Mouse (Mus musculus) lung, adult 2 months (tissue): ENCODE measurements around the gene Rdh5. TPM values are rescaled to one million over a fixed set of nuclear protein-coding genes. Genes with fewer than 3 reads are reported as not detected.

ENCODE experiments used
- DNase-seq: peaks from one replicate; pipeline ENCODE4 v3.0.0; 2022
- H3K4me1 ChIP-seq: fragments of 200-500 bp; 2 replicates; pipeline ENCODE4 v1.6.1; 2011; ENCODE audit warnings: low read length; ENCODE audit not compliant: control insufficient read depth, insufficient read depth
- H3K4me3 ChIP-seq: fragments of 200-500 bp; replicated peaks from 2 replicates; pipeline ENCODE3; 2011; ENCODE audit warnings: low read depth, mild to moderate bottlenecking, control low read depth, low read length; ENCODE audit errors: extremely low read depth
- CTCF ChIP-seq: fragments of 200-500 bp; IDR thresholded peaks from 2 replicates; pipeline ENCODE4 v1.5.1; 2011; ENCODE audit warnings: mild to moderate bottlenecking, low read length, control low read depth; ENCODE audit not compliant: insufficient read depth
- POLR2A ChIP-seq: fragments of 200-500 bp; IDR thresholded peaks from 2 replicates; pipeline ENCODE4 v1.6.1; 2011; ENCODE audit warnings: low read depth, mild to moderate bottlenecking, control low read depth, low read length, borderline replicate concordance; ENCODE audit errors: extremely low read depth
- WGBS: fragments of 180-500 bp; shearing (Covaris S2); methylation state at CpG from one replicate; pipeline ENCODE4 v1.1.7; 2018; 5-methylcytosine and 5-hydroxymethylcytosine counted together
- polyA plus RNA-seq: library from polyadenylated mRNA; depleted of rRNA; stranded (reverse); fragments of >200 nt; gene quantifications from 2 replicates; pipeline ENCODE4 v1.2.3, GENCODE M21; 2012; rRNA removed

The Rdh5 gene
- polyA plus RNA-seq, 1 experiment, result 20.1 TPM

- DNase-seq, result no peak
Measured at GRCm38 (mm10) chr10:128882067-128882466, 40.6 kb downstream of the Rdh5 start.

GRCm38 (mm10) chr10:128878811-128879210 is 43.9 kb downstream of the Rdh5 start:
- 76% methylated on average over 2 of the region's 2 CpGs for WGBS
- DNase-seq, result no peak
- no peak for TF ChIP-seq CTCF
- no peak for TF ChIP-seq POLR2A
- no peaks in the 10 kb centered on the region for H3K4me1 ChIP-seq
- H3K4me3 ChIP-seq, result no peak overlapping the region

More at GRCm38 (mm10) chr10:128882067-128882466, 40.6 kb downstream of the Rdh5 start:
- TF ChIP-seq CTCF, result no peak
- no peak for TF ChIP-seq POLR2A
- Histone ChIP-seq H3K4me1 (no peaks in the 10 kb centered on the region), H3K4me3 (no peak overlapping the region)
- 86% methylated on average over 5 of the region's 5 CpGs for WGBS

GRCm38 (mm10) chr10:128878291-128878690 is 44.4 kb downstream of the Rdh5 start:
- DNase-seq, result no peak
- TF ChIP-seq POLR2A (no peak), CTCF (no peak)
- Histone ChIP-seq H3K4me3 (no peak overlapping the region), H3K4me1 (no peaks in the 10 kb centered on the region)

GRCm38 (mm10) chr10:128870341-128870740 is 52.3 kb downstream of the Rdh5 start:
- DNase-seq, result no peak
- H3K4me1 ChIP-seq, result no peaks in the 10 kb centered on the region
- WGBS, result 68% methylated on average over 3 of the region's 3 CpGs

GRCm38 (mm10) chr10:128866518-128866917 is 56.2 kb downstream of the Rdh5 start:
- Histone ChIP-seq H3K4me3 (no peak overlapping the region), H3K4me1 (0 out of 2 replicates have a peak, but pooled peaks cover 2% of the 10 kb centered on the region)
- no peak for TF ChIP-seq POLR2A
- no peak for DNase-seq
- WGBS, result 76% methylated on average over 1 of the region's 1 CpGs

More at GRCm38 (mm10) chr10:128870341-128870740, 52.3 kb downstream of the Rdh5 start:
- H3K4me3 ChIP-seq, result no peak overlapping the region
- TF ChIP-seq POLR2A (no peak), CTCF (no peak)

- 0 out of 2 replicates have a peak, but pooled peaks cover 2% of the 10 kb centered on the region for H3K4me1 ChIP-seq
- TF ChIP-seq CTCF (0 out of 2 replicates have a peak, but pooled peaks have one; percentile 13), POLR2A (no peak)
- WGBS, result 53% methylated on average over 3 of the region's 3 CpGs
- no peak for DNase-seq
- H3K4me3 ChIP-seq, result no peak overlapping the region
Measured at GRCm38 (mm10) chr10:128866042-128866441, 56.6 kb downstream of the Rdh5 start.

Other genes starting within 250 kb of the Rdh5 start
- 8.9 and 15.3 TPM in 2 replicates for gene Suox, start 248.8 kb downstream of the Rdh5 start, polyA plus RNA-seq
- gene Rab5b, start 226.6 kb downstream of the Rdh5 start, polyA plus RNA-seq, result 80.0 and 109 TPM in 2 replicates
- 0.36 and 0.51 TPM in 2 replicates for gene Pmel, start 218.7 kb downstream of the Rdh5 start, polyA plus RNA-seq
- 11.4 and 17.3 TPM in 2 replicates for gene Cdk2, start 217.9 kb downstream of the Rdh5 start, polyA plus RNA-seq
- gene Dgka, start 178.0 kb downstream of the Rdh5 start, polyA plus RNA-seq, result 38.4 and 53.7 TPM in 2 replicates
- 15.9 and 22.4 TPM in 2 replicates for gene Pym1, start 175.0 kb downstream of the Rdh5 start, polyA plus RNA-seq
- gene Mmp19, start 132.0 kb downstream of the Rdh5 start, polyA plus RNA-seq, result 10.0 and 10.3 TPM in 2 replicates
- 14.8 and 22.7 TPM in 2 replicates for gene Dnajc14, start 118.8 kb downstream of the Rdh5 start, polyA plus RNA-seq
- gene Tmem198b, start 118.5 kb downstream of the Rdh5 start, polyA plus RNA-seq, result 18.3 and 20.6 TPM in 2 replicates
- 3.4 and 9.9 TPM in 2 replicates for gene Sarnp, start 105.6 kb downstream of the Rdh5 start, polyA plus RNA-seq
- gene Ormdl2, start 101.2 kb downstream of the Rdh5 start, polyA plus RNA-seq, result 47.5 and 64.6 TPM in 2 replicates
- 0.45 and 0.99 TPM in 2 replicates for gene Gdf11, start 31.2 kb downstream of the Rdh5 start, polyA plus RNA-seq
- gene Cd63, start 21.9 kb downstream of the Rdh5 start, polyA plus RNA-seq, result 110 and 132 TPM in 2 replicates
- 171 and 192 TPM in 2 replicates for gene Bloc1s1, start 1.1 kb upstream of the Rdh5 start, polyA plus RNA-seq
- 31.5 and 37.6 TPM in 2 replicates for gene Itga7, start 10.9 kb upstream of the Rdh5 start, polyA plus RNA-seq
- gene Mettl7b, start 38.1 kb upstream of the Rdh5 start, polyA plus RNA-seq, result 0.66 and 0.77 TPM in 2 replicates
- not detected in 2 replicates for gene Olfr9, start 66.5 kb upstream of the Rdh5 start, polyA plus RNA-seq
- not detected in 2 replicates for gene Olfr763, start 87.9 kb upstream of the Rdh5 start, polyA plus RNA-seq
- gene Olfr764-ps1, start 117.0 kb upstream of the Rdh5 start, polyA plus RNA-seq, result not detected in 2 replicates
- not detected in 2 replicates for gene Olfr765, start 127.1 kb upstream of the Rdh5 start, polyA plus RNA-seq
- gene Olfr766-ps1, start 146.1 kb upstream of the Rdh5 start, polyA plus RNA-seq, result not detected in 2 replicates
- gene Olfr767, start 160.0 kb upstream of the Rdh5 start, polyA plus RNA-seq, result not detected in 2 replicates
- gene Olfr768, start 176.5 kb upstream of the Rdh5 start, polyA plus RNA-seq, result not detected in 2 replicates
- not detected in 2 replicates for gene Olfr769, start 195.0 kb upstream of the Rdh5 start, polyA plus RNA-seq
- not detected in 2 replicates for gene Olfr770, start 216.1 kb upstream of the Rdh5 start, polyA plus RNA-seq
- gene Olfr771, start 241.9 kb upstream of the Rdh5 start, polyA plus RNA-seq, result not detected in 2 replicates